Mouse (Mus musculus): ENCODE measurements around the gene 4921507P07Rik. TPM values are rescaled to one million over a fixed set of nuclear protein-coding genes. Genes with fewer than 3 reads are reported as not detected.
"Not testable (repeated sequence)": the region's sequence is repeated elsewhere in the genome, so short reads cannot be mapped to it uniquely, and the experiment has no call there.

4921507P07Rik gene
- polyA plus RNA-seq (2021), result 0.51 TPM

DNA sequence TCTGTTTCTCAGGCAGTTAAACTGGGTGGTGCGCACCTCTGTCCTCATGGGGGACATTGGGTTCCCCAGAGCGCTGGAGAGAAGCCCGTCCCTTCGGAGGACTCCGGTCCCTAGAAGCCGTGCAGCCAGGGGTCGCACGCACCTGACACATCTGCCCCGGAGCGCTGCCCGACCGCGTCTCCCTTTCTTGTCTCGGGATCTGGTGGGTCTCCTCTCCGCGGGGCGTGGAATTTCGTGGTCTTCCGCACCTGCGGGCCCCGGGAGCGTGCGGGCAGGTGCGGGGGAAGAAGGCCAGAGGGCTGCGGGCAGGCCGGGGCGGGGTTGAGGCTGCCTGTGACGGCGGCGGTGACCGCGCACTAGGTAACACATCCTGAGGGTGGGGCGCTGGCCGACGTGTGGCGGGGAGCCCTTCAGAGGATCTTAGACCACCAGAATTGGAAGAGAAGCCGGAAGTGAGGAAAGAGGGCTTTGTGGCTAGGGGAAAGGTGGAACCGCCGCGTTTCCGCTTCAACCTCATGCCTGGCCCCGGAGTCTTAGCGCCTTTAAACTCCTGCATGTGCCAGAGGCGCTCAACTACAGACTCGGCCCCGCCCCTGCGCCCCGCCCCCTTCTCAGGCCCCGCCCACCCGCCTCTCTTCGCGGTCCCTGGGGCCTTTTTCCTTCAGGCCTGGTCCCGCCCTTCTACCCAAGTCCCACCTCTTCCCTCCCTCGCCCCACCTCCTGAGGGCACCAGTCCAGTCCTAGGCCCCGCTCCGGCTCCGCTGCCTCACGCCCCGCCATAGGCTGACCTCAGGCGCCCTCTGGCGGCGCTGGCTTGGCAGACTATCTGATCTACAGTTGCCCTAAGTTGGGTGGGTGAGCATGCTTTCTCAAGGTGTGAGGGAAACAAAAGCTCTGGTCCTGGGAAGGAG lies at the start of gene 4921507P07Rik:
TSS of gene 4921507P07Rik (minus strand) at position 332 of the 911 bp plus-strand sequence.
- TF ChIP-seq CTCF (IDR thresholded peaks at IDR 0.05), result peak; percentile 99
- H3K27me3 ChIP-seq, result no peaks in the 10 kb centered on the region
- ATAC-seq (peak; percentile 93), DNase-seq (ENCODE audit: low read depth, low spot score) (peak; percentile 77)
- in situ Hi-C loops (cut with MboI; ENCODE audit: low pct_unique_long_range_greater_than_20kb), result no loop called here
- POLR2A ChIA-PET, result interaction anchor here (0.7 kb wide), 1 partner anchor 511 kb away, joined by 7 read pairs; no protein-coding TSS in a partner anchor
- CTCF ChIA-PET, result interaction anchor here (0.9 to 1.4 kb wide), 6 partner anchors 8 to 51 kb away, joined by 3 to 5 read pairs (median 3); no protein-coding TSS in a partner anchor

DNA sequence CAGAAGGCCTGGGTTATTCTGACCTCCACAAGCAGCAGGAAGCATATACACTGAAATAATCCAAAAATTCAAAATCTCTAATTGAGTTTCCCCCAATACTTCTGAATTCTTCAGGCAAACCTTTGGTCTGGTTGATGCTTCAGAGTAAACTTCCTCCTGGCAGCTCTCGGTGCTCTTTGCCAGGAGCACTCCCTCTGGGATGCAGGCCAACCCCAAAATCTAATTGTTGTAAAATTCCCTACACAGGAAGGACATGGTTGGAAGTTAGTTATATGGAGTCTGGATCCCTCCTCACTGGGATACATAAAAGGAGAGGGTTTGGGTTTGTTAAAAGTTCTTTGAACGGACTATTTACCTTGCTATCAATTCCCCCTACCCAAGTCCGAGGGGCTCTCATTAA lies 48.3 kb upstream of the 4921507P07Rik start:
- ATAC-seq (no peak), DNase-seq (ENCODE audit: low read depth, low spot score) (no peak)
- no peaks in the 10 kb centered on the region for H3K27me3 ChIP-seq
- in situ Hi-C loops (cut with MboI; ENCODE audit: low pct_unique_long_range_greater_than_20kb), result no loop called here
- ChIA-PET POLR2A (no interaction called here), CTCF (no interaction called here)
- TF ChIP-seq CTCF (IDR thresholded peaks at IDR 0.05), result no peak

DNA sequence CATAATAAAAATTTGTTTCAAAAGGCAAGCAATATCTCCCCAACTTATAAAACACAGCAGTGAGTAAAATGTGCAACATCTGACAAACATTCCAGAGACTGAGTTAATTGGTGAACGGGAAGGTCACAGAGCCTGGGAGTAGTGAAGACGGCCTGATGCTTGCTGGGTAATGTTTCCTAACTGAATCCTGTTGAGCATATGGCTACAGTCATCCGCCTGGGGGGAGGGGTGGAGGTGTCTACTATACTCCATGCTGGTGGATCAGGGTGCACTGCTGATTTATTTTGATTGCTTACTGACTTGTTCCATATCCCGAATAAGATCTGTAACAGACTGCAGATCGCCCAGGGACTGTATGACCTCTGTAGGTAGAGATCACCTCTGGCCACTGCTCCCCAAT lies 45.5 kb upstream of the 4921507P07Rik start:
- TF ChIP-seq CTCF (IDR thresholded peaks at IDR 0.05), result no peak
- in situ Hi-C loops (cut with MboI; ENCODE audit: low pct_unique_long_range_greater_than_20kb), result no loop called here
- ChIA-PET CTCF (no interaction called here), POLR2A (no interaction called here)
- no peak for DNase-seq (ENCODE audit: low read depth, low spot score)
- no peak for ATAC-seq
- no peaks in the 10 kb centered on the region for H3K27me3 ChIP-seq

DNA sequence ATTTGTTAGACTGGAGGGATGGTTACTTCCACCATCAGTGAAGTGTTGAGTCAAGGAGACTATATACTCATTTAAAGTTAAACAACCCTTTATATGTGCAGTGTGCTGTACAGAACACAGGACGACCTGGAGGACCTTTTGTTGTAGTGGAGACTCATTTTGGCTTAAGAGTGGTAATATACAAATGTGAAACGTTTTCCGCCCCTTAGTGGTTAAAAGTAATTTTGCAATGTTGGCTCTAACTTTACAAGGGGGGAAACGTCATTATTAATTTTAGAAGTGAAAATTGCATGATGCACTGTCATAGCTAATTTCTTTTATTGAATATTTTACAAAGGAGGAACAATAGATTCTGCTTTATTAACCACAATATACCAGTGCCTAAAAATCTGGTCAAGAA lies 43.9 kb upstream of the 4921507P07Rik start:
- no peaks in the 10 kb centered on the region for H3K27me3 ChIP-seq
- in situ Hi-C loops (cut with MboI; ENCODE audit: low pct_unique_long_range_greater_than_20kb), result no loop called here
- TF ChIP-seq CTCF (IDR thresholded peaks at IDR 0.05), result peak; percentile 41
- CTCF ChIA-PET, result interaction anchor here (0.6 to 2.1 kb wide), 4 partner anchors 12 to 43 kb away, joined by 3 to 6 read pairs (median 3); partner anchors contain the start of gene Npvf
- DNase-seq (ENCODE audit: low read depth, low spot score) (no peak), ATAC-seq (no peak)
- POLR2A ChIA-PET, result no interaction called here

DNA sequence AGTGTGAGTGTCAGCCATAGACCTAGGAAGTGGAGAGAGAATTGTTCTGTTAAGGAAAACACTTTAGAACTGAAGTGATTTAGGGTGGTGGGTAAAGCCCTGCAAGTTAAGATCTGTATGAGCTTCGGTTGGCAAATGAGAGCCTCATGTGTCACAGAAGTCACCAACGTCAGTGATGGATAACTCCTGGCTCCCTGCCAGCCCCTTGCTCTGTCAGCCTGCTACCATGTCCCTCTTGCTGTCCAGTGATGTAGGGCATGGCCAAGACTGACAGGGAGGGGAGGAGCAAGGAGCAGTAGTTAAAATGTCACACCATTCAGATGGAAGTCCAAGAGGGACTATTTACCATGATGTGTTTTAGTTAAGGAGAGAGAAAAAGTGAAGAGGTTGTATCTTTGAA lies 43.2 kb upstream of the 4921507P07Rik start:
- TF ChIP-seq CTCF (IDR thresholded peaks at IDR 0.05), result no peak
- in situ Hi-C loops (cut with MboI; ENCODE audit: low pct_unique_long_range_greater_than_20kb), result no loop called here
- POLR2A ChIA-PET, result no interaction called here
- CTCF ChIA-PET, result interaction anchor here (0.8 to 2.1 kb wide), 3 partner anchors 11 to 42 kb away, joined by 3 to 6 read pairs (median 3); no protein-coding TSS in a partner anchor
- no peak for DNase-seq (ENCODE audit: low read depth, low spot score)
- ATAC-seq, result no peak
- H3K27me3 ChIP-seq, result no peaks in the 10 kb centered on the region

DNA sequence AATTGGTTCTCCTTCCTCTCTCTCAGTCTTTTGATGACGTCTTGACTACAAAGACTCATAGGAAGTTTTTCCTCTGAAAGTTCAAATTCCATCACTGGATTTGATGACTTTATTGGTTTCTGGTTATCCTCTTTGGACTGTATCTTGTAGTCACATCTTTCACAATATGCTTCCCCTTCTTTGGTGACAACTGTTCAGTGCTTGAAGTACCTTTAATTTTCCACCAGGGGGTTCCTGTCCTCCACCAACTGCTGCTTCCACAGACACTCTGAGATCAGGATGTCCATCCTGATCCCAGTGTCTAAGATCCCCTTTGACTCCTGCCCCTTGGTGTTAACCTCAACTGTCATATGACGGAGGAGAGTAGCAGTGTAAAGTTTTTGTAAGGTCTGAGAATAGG lies 29.7 kb upstream of the 4921507P07Rik start:
- H3K27me3 ChIP-seq; ATAC-seq; POLR2A ChIA-PET; in situ Hi-C loops (cut with MboI; ENCODE audit: low pct_unique_long_range_greater_than_20kb); DNase-seq (ENCODE audit: low read depth, low spot score); CTCF ChIA-PET: not testable (repeated sequence)
- peak; percentile 35 for TF ChIP-seq CTCF (IDR thresholded peaks at IDR 0.05)

DNA sequence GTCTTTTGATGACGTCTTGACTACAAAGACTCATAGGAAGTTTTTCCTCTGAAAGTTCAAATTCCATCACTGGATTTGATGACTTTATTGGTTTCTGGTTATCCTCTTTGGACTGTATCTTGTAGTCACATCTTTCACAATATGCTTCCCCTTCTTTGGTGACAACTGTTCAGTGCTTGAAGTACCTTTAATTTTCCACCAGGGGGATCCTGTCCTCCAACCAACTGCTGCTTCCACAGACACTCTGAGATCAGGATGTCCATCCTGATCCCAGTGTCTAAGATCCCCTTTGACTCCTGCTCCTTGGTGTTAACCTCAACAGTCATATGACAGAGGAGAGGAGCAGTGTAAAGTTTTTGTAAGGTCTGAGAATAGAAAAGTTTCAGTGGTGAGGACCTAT lies 21.8 kb upstream of the 4921507P07Rik start:
- ATAC-seq; in situ Hi-C loops (cut with MboI; ENCODE audit: low pct_unique_long_range_greater_than_20kb); CTCF ChIA-PET; H3K27me3 ChIP-seq; DNase-seq (ENCODE audit: low read depth, low spot score); POLR2A ChIA-PET: not testable (repeated sequence)
- peak; percentile 31 for TF ChIP-seq CTCF (IDR thresholded peaks at IDR 0.05)

DNA sequence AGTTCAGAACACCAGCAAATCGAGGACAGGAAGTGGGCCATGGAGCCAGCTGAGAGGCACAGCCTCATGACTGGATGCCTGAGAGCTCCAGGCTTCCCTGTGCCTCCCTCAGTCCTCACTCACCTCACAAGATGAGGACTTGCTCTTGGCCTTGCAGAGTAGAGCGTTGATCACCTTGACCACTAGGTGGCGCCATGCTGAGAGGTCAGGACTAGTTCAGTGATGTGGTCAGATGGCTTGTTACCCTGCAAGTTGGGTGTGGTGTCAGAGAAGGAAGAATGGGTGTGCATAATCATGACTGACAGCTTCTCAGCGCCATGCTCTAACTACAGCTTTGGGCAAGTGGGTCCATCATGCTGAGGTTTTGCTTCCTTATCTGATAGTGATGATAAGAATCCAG lies 5.2 kb upstream of the 4921507P07Rik start:
- ATAC-seq (no peak), DNase-seq (ENCODE audit: low read depth, low spot score) (no peak)
- ChIA-PET POLR2A (interaction anchor here (0.6 kb wide), 1 partner anchor 1778 kb away, joined by 3 read pairs; no protein-coding TSS in a partner anchor), CTCF (interaction anchor here (1.0 kb wide), 1 partner anchor 10 kb away, joined by 3 read pairs; no protein-coding TSS in a partner anchor)
- H3K27me3 ChIP-seq, result peaks cover 10% of the 10 kb centered on the region
- in situ Hi-C loops (cut with MboI; ENCODE audit: low pct_unique_long_range_greater_than_20kb), result no loop called here
- peak; percentile 82 for TF ChIP-seq CTCF (IDR thresholded peaks at IDR 0.05)

DNA sequence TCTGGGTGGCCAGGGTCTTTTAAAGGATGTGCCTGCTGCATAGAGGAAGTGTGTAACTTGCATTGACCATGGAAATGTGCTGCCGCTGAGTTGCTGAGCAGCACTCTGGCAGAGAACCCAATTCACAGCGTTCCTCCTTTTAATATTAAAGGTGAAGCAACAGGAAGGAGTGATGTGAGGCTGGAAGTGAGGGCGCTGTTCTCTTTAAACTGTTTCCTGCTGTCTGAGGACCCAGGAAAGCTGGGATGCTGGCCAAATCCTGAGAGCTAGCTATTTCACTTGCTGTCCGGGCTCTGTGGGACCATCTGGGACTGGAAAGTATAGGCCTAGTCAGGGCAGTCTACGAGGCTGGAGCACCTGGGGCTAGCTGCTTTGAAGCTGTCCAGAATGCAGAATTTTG lies 2.1 kb upstream of the 4921507P07Rik start:
- CTCF ChIA-PET, result interaction anchor here (1.0 to 1.6 kb wide), 3 partner anchors 10 to 61 kb away, joined by 3 to 4 read pairs (median 3); no protein-coding TSS in a partner anchor
- in situ Hi-C loops (cut with MboI; ENCODE audit: low pct_unique_long_range_greater_than_20kb), result no loop called here
- no peak for DNase-seq (ENCODE audit: low read depth, low spot score)

DNA sequence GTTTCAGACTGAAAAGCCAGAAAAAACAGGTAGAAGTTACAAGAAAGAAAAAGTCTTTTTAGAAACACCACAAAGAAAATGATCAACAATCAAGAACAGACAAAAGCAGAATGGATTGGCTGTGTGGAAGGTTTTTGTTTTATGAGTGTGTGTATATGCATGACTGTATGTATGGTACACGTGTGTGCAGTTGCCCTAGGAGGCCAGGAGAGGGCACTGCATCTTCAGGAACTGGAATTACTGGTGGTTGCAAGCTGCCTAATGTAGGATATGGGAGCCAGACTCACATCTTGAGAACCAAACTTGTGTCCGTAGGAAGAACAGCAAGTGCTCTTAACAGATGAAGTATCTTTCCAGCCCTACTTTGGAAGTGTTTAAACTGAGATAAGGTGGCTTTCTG lies 2.1 kb downstream of the 4921507P07Rik start:
- peak; percentile 49 for TF ChIP-seq CTCF (IDR thresholded peaks at IDR 0.05)
- DNase-seq (ENCODE audit: low read depth, low spot score) (no peak), ATAC-seq (no peak)
- H3K27me3 ChIP-seq, result no peaks in the 10 kb centered on the region
- POLR2A ChIA-PET, result no interaction called here
- in situ Hi-C loops (cut with MboI; ENCODE audit: low pct_unique_long_range_greater_than_20kb), result no loop called here
- CTCF ChIA-PET, result no interaction called here

More for the DNA sequence above, 2.1 kb upstream of the 4921507P07Rik start:
- ATAC-seq, result no peak
- no peak for TF ChIP-seq CTCF (IDR thresholded peaks at IDR 0.05)
- POLR2A ChIA-PET, result no interaction called here
- no peaks in the 10 kb centered on the region for H3K27me3 ChIP-seq

DNA sequence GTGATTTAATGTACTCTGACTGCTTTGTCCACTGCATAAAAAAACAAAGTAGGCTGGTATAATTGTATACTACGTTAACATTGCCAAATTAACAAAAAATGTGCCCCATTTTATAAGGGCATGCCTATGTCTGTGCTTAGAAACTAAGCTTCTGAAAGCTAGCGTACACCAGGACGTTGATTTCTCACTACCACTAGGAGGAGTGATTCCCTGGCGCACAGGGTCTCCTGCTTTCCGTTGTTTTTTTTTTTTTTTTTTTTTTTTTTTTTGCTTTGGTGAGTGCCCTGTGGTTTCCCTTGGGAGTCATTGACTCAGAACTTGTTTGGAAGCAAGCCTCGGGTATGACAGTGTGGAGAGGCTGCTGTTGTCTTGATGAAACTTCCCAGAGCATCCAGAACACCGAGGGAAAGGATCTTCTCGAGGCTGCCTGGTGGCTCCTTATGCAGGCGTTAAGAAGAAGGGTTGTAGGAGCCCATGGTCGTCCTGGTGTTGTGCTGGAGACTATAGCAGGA lies 3.0 kb downstream of the 4921507P07Rik start:
- ChIA-PET POLR2A (interaction anchor here (0.7 kb wide), 1 partner anchor 403 kb away, joined by 4 read pairs; no protein-coding TSS in a partner anchor), CTCF (no interaction called here)
- peak; percentile 48 for TF ChIP-seq CTCF (IDR thresholded peaks at IDR 0.05)
- DNase-seq (ENCODE audit: low read depth, low spot score) (no peak), ATAC-seq (no peak)
- no peaks in the 10 kb centered on the region for H3K27me3 ChIP-seq
- in situ Hi-C loops (cut with MboI; ENCODE audit: low pct_unique_long_range_greater_than_20kb), result no loop called here
